Mouse (Mus musculus) kidney, adult 2 months (tissue): ENCODE results near the gene Etl4.

ENCODE experiments used
- CTCF ChIP-seq: fragments of 200-500 bp; conservative IDR thresholded peaks from 2 replicates; pipeline ENCODE4 v1.5.1; 2011; ENCODE audit warnings: low read depth, mild to moderate bottlenecking, control low read depth, low read length, moderate library complexity, mixed read lengths; ENCODE audit not compliant: insufficient read depth, insufficient read length
- POLR2A ChIP-seq: fragments of 200-500 bp; IDR thresholded peaks from one replicate; pipeline ENCODE4 v1.6.1; 2011; ENCODE audit warnings: low read depth, low read length, control low read depth

DNA sequence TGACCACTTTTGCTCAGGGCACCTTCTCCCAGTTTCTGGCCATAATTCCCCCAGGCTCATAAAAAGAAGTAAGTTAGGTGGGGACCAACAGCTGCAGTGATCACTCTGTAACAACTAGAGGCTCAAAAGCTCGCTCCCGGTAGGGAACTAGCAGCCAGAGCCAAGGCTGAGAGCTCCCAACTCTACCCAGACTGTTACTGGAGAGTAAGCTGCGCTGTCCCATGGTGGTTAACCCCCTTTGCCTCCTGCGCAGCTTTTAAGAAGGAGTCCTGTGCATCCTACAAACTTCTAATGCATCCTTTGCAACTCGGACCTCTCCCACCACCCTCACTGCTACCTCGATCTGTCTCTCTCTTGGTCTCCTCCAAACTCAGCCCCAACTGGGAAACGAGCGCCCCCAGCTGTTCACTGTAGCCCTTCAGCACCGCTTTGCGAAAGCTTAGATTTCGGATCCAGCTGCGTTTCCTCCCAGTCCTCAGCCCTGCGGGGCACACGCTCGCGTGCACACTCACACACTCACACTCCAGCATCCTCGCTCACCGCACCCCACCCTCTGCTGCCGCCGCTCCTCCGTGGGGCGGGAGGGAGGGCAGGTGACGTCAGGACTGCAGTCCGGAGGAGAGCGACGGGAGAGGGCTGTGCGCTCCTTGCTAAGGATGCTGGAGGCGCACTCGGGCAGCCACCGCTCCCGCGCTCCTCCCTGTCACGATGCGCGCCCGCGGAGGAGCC lies at the start of gene Etl4:
- TF ChIP-seq CTCF (no peak), POLR2A (no peak)
